Mouse (Mus musculus): ENCODE measurements at regions not wholly inside any gene's neighbourhood (a gene's known extent, or its start where the extent isn't known, plus 50 kb on each side); places are given as distances from the start of the nearest gene placed in this dataset.

DNA sequence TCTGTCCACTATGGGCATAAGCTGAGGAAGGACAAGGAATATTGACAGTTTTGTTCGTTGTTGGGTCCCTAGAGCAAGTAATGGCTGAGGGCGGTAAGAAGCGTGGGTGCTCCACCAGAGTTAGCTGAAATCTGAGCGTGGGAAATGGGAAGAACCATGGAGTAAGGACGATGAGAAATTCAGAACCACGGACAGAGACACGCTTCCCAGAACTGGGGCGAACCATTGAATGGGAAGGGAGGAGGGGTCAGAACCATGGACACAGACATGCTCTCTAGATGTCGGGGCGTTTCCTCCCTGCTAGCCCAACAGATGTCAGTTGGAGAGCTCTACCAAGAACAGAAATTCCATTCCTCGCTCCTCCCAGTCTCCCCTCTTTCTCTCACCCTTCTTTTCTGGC lies 238.2 kb upstream of the Srrm4 start:
- no peaks in the 10 kb centered on the region for H3K27me3 ChIP-seq (replicated peaks; ENCODE audit: control insufficient read depth, insufficient read depth, low read length)
- ATAC-seq (ENCODE audit: low read depth), result peak; percentile 50; the same call in 1 of the 2 replicates
- no peak overlapping the region for H3K4me2 ChIP-seq (ENCODE audit: low read depth, low read length)
- DNase-seq (ENCODE audit: low spot score), result peak; percentile 85
- H3K4me3 ChIP-seq (ENCODE audit: low read depth, low read length), result no peak overlapping the region
- no peaks in the 10 kb centered on the region for H3K9me3 ChIP-seq (ENCODE audit: control insufficient read depth, low read length)
- H3K36me3 ChIP-seq (ENCODE audit: control insufficient read depth, insufficient read depth, low read length), result no peaks in the 10 kb centered on the region
- 7% methylated on average over 11 of the region's 11 CpGs for WGBS
- no peaks in the 10 kb centered on the region for H3K4me1 ChIP-seq (ENCODE audit: control insufficient read depth, insufficient read depth, low read length)
- H3K9ac ChIP-seq (ENCODE audit: low read depth, low read length), result no peak overlapping the region
- no peak overlapping the region for H3K27ac ChIP-seq (replicated peaks; ENCODE audit: low read depth, low read length)

DNA sequence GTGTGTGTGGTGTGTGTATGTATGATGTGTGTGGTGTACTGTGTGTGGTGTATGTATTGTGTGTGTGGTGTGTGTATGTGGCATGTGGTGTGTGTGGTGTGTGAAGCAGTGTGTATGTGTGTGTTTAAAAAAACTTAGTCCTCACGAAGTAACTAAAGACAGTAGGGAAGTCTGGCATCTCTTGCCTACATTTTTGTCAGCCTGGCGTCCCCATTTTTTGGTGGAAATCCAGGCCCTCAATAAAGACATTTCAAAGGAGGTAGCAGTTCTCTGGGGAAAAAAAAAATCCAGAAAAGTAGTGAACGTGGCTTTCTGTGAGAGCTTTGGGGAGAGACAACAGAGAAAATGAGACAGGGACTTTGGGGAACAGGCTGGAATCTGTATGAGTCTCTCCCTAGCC lies 231.6 kb upstream of the Srrm4 start:
- no peak for DNase-seq (ENCODE audit: low spot score)
- WGBS, result 76% methylated on average over 3 of the region's 3 CpGs
- H3K9me3 ChIP-seq (ENCODE audit: control insufficient read depth, low read length), result no peaks in the 10 kb centered on the region
- no peak overlapping the region for H3K9ac ChIP-seq (ENCODE audit: low read depth, low read length)
- H3K36me3 ChIP-seq (ENCODE audit: control insufficient read depth, insufficient read depth, low read length), result no peaks in the 10 kb centered on the region
- H3K4me3 ChIP-seq (ENCODE audit: low read depth, low read length), result no peak overlapping the region
- no peak overlapping the region for H3K4me2 ChIP-seq (ENCODE audit: low read depth, low read length)
- ATAC-seq (ENCODE audit: low read depth), result no peak
- no peaks in the 10 kb centered on the region for H3K4me1 ChIP-seq (ENCODE audit: control insufficient read depth, insufficient read depth, low read length)
- no peak overlapping the region for H3K27ac ChIP-seq (replicated peaks; ENCODE audit: low read depth, low read length)
- no peaks in the 10 kb centered on the region for H3K27me3 ChIP-seq (replicated peaks; ENCODE audit: control insufficient read depth, insufficient read depth, low read length)

DNA sequence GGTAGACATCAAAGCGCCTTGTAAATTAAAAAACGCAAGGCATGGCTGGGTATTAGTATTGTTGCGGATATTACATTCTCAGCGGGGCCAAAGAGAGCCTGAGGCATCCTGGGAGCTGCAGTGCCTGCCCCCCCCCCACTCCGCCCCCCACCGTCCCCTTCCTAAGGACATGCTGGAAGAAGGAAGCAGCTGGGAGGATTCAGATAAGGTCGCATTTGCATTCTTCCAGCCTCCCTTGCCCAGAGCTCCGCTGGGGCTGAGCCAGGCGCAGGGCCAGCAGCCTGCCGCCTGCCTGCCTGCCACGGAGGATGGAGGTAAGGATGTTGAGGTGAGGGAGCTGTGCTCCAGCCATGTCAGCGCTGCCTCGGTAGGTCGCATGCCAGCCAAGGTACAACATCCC lies 230.5 kb upstream of the Srrm4 start:
- H3K4me2 ChIP-seq (ENCODE audit: low read depth, low read length), result no peak overlapping the region
- no peaks in the 10 kb centered on the region for H3K4me1 ChIP-seq (ENCODE audit: control insufficient read depth, insufficient read depth, low read length)
- no peak overlapping the region for H3K9ac ChIP-seq (ENCODE audit: low read depth, low read length)
- H3K27me3 ChIP-seq (replicated peaks; ENCODE audit: control insufficient read depth, insufficient read depth, low read length), result no peaks in the 10 kb centered on the region
- no peaks in the 10 kb centered on the region for H3K36me3 ChIP-seq (ENCODE audit: control insufficient read depth, insufficient read depth, low read length)
- DNase-seq (ENCODE audit: low spot score), result no peak
- 21% methylated on average over 10 of the region's 14 CpGs for WGBS
- H3K27ac ChIP-seq (replicated peaks; ENCODE audit: low read depth, low read length), result no peak overlapping the region
- no peak for ATAC-seq (ENCODE audit: low read depth)
- H3K4me3 ChIP-seq (ENCODE audit: low read depth, low read length), result no peak overlapping the region
- H3K9me3 ChIP-seq (ENCODE audit: control insufficient read depth, low read length), result no peaks in the 10 kb centered on the region

DNA sequence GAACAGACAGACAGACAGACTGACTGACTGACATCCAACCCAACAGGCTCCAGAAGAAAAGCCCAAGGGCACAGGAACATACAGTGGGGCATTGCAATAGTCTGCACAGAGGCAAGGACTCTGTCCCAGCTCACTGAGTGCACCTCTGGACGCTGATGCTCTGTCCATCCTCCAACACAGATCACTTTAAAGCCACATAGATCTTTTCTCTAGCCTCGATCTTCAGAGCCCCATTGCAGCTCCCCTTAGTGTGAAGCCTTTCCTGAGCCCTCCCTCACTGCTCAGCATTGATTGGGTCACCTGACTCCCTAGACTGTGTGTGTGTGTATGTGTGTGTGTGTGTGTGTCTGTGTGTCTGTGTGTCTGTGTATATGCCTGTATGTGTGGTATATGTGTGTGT lies 218.2 kb upstream of the Srrm4 start:
- Histone ChIP-seq H3K36me3 (ENCODE audit: control insufficient read depth, insufficient read depth, low read length) (no peaks in the 10 kb centered on the region), H3K9me3 (ENCODE audit: control insufficient read depth, low read length) (no peaks in the 10 kb centered on the region), H3K4me3 (ENCODE audit: low read depth, low read length) (no peak overlapping the region), H3K27ac (replicated peaks; ENCODE audit: low read depth, low read length) (no peak overlapping the region), H3K9ac (ENCODE audit: low read depth, low read length) (no peak overlapping the region), H3K4me2 (ENCODE audit: low read depth, low read length) (no peak overlapping the region), H3K4me1 (ENCODE audit: control insufficient read depth, insufficient read depth, low read length) (no peaks in the 10 kb centered on the region), H3K27me3 (replicated peaks; ENCODE audit: control insufficient read depth, insufficient read depth, low read length) (no peaks in the 10 kb centered on the region)
- WGBS, result 58% methylated on average over 2 of the region's 2 CpGs
- DNase-seq (ENCODE audit: low spot score) (no peak), ATAC-seq (ENCODE audit: low read depth) (no peak)

DNA sequence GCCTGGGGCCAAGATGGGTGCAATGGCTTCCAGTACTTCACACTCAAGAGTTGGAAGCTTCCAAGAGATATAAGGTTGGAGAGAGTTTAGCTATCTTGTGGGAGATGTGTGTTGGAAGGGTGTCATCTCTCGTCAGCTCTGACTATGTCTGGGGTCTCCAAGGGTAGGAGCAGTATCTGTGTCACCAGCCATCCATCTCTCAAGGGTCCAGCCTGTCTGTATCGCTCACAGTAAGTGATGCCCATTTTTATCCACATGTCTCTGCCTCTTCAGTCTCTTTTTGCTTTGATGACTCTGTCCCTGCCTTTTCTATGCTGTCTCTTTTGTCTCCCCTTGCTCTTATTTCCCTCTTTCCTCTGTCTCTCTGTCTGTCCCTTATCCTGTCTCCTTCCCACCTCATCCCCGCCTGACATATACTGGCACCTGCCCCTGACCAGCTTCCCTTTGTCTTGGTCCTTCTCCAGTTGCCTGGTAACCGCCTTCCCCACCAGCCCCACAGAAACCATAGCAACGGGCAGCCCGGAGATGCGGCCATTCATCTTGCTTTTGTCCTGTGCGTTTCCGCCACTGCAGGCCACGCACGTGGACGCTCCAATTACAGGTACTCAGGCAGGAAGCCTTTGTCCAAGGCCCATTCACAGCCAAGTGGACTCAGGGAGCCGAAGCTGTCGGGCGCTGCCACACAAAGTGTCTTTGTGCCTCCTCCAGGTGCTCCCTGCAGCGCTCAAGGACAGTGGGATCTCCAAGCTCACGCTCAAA lies 217.6 kb upstream of the Srrm4 start:
- H3K4me3 ChIP-seq (ENCODE audit: low read depth, low read length), result no peak overlapping the region
- H3K27ac ChIP-seq (replicated peaks; ENCODE audit: low read depth, low read length), result no peak overlapping the region
- no peaks in the 10 kb centered on the region for H3K4me1 ChIP-seq (ENCODE audit: control insufficient read depth, insufficient read depth, low read length)
- no peaks in the 10 kb centered on the region for H3K27me3 ChIP-seq (replicated peaks; ENCODE audit: control insufficient read depth, insufficient read depth, low read length)
- no peak; the same call in 1 of the 2 replicates for ATAC-seq (ENCODE audit: low read depth)
- peak; percentile 3 for DNase-seq (ENCODE audit: low spot score)
- no peaks in the 10 kb centered on the region for H3K9me3 ChIP-seq (ENCODE audit: control insufficient read depth, low read length)
- WGBS, result 42% methylated on average over 17 of the region's 17 CpGs
- H3K4me2 ChIP-seq (ENCODE audit: low read depth, low read length), result no peak overlapping the region
- H3K9ac ChIP-seq (ENCODE audit: low read depth, low read length), result no peak overlapping the region
- H3K36me3 ChIP-seq (ENCODE audit: control insufficient read depth, insufficient read depth, low read length), result no peaks in the 10 kb centered on the region

DNA sequence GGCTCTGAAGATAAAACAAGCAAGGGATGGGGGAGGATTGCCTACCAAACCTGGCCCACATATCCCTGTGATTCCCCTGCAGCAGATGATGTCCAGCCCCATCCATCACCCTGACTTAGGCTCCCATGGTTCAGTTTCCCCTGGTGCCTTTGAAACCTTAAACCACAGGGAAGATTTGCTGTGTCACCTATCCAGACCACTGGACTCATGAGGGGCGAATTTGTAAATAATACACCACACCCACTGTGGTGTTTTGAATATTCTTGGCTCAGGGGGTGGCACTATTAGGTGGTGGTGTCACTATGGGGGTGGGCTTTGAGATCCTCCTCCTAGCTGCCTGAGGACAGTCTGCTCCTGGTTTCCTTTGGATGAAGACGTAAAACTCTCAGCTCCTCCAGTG lies 205.8 kb upstream of the Srrm4 start:
- ATAC-seq (ENCODE audit: low read depth) (no peak), DNase-seq (ENCODE audit: low spot score) (no peak)
- H3K27me3 ChIP-seq (replicated peaks; ENCODE audit: control insufficient read depth, insufficient read depth, low read length), result no peaks in the 10 kb centered on the region
- H3K9ac ChIP-seq (ENCODE audit: low read depth, low read length), result no peak overlapping the region
- H3K4me1 ChIP-seq (ENCODE audit: control insufficient read depth, insufficient read depth, low read length), result no peaks in the 10 kb centered on the region
- whole genome bisulfite sequencing, result 52% methylated on average over 2 of the region's 2 CpGs
- H3K27ac ChIP-seq (replicated peaks; ENCODE audit: low read depth, low read length), result no peak overlapping the region
- H3K9me3 ChIP-seq (ENCODE audit: control insufficient read depth, low read length), result no peaks in the 10 kb centered on the region
- no peak overlapping the region for H3K4me2 ChIP-seq (ENCODE audit: low read depth, low read length)
- no peak overlapping the region for H3K4me3 ChIP-seq (ENCODE audit: low read depth, low read length)
- no peaks in the 10 kb centered on the region for H3K36me3 ChIP-seq (ENCODE audit: control insufficient read depth, insufficient read depth, low read length)

DNA sequence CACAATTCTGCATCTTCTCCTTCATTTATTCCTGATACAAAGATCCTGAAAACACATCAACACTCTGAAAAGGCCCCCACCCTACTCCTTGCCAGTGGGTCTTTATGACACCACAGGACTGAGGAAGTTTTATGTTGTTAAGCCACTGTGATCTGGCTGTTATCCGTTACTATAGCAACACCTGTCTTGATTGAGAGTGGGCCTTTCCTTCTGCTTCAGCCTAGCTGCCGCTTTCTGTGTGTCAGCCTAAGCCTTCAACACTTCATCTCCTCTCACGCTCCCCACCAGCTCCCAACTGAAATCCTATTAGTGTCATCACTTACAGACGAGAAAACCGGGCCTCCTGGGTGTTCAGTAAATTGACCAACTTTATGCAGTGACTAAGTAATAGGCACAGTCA lies 203.6 kb upstream of the Srrm4 start:
- Histone ChIP-seq H3K9me3 (ENCODE audit: control insufficient read depth, low read length) (no peaks in the 10 kb centered on the region), H3K27ac (replicated peaks; ENCODE audit: low read depth, low read length) (no peak overlapping the region), H3K4me3 (ENCODE audit: low read depth, low read length) (no peak overlapping the region), H3K9ac (ENCODE audit: low read depth, low read length) (no peak overlapping the region), H3K27me3 (replicated peaks; ENCODE audit: control insufficient read depth, insufficient read depth, low read length) (no peaks in the 10 kb centered on the region), H3K36me3 (ENCODE audit: control insufficient read depth, insufficient read depth, low read length) (no peaks in the 10 kb centered on the region), H3K4me2 (ENCODE audit: low read depth, low read length) (no peak overlapping the region), H3K4me1 (ENCODE audit: control insufficient read depth, insufficient read depth, low read length) (no peaks in the 10 kb centered on the region)
- 66% methylated on average over 5 of the region's 5 CpGs for WGBS
- DNase-seq (ENCODE audit: low spot score), result no peak
- no peak for ATAC-seq (ENCODE audit: low read depth)

DNA sequence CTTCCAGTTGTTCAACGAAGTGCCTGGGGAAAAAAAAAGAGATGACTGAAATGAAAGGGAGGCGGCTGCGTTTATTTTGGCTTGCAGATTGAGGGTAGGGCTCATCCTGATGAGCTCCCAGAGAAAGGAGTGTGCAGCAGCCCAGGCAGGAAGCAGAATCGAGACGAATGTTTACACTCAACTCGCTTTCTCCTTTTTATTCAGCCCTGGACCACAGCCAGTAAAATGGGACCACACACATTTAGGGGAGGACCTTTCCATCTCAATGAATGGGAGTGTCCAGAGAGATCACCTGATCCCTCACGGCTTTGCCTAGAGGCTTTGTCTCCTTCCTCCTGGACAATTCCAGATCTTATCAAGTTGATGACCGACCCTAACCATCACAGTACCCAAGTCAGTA lies 198.8 kb upstream of the Srrm4 start:
- ATAC-seq (ENCODE audit: low read depth) (no peak), DNase-seq (ENCODE audit: low spot score) (no peak)
- no peak overlapping the region for H3K27ac ChIP-seq (replicated peaks; ENCODE audit: low read depth, low read length)
- no peaks in the 10 kb centered on the region for H3K9me3 ChIP-seq (ENCODE audit: control insufficient read depth, low read length)
- 67% methylated on average over 8 of the region's 8 CpGs for WGBS
- H3K4me3 ChIP-seq (ENCODE audit: low read depth, low read length), result no peak overlapping the region
- H3K36me3 ChIP-seq (ENCODE audit: control insufficient read depth, insufficient read depth, low read length), result no peaks in the 10 kb centered on the region
- no peak overlapping the region for H3K9ac ChIP-seq (ENCODE audit: low read depth, low read length)
- H3K4me1 ChIP-seq (ENCODE audit: control insufficient read depth, insufficient read depth, low read length), result no peaks in the 10 kb centered on the region
- H3K27me3 ChIP-seq (replicated peaks; ENCODE audit: control insufficient read depth, insufficient read depth, low read length), result no peaks in the 10 kb centered on the region
- H3K4me2 ChIP-seq (ENCODE audit: low read depth, low read length), result no peak overlapping the region

DNA sequence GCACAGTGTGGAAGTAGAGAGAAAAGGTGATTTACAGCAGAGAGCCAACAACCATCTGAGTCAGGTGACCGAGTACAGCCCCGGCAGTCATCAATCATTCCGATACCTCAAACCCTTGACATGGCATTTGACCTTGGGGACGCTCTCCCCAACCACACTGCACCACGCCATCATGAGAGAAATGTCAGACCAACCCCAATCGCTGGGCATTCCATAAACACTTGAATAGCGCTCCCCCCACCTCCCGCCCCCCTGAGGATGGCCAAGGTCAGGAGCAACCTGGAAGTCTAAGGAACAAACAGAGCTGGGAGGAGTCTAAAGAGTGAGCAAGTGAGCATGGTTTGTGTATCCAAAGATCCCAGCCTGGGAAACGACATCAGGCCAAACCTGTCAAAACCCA lies 198.2 kb upstream of the Srrm4 start:
- H3K9ac ChIP-seq (ENCODE audit: low read depth, low read length), result no peak overlapping the region
- no peak overlapping the region for H3K27ac ChIP-seq (replicated peaks; ENCODE audit: low read depth, low read length)
- WGBS, result 78% methylated on average over 9 of the region's 9 CpGs
- ATAC-seq (ENCODE audit: low read depth), result no peak
- no peaks in the 10 kb centered on the region for H3K4me1 ChIP-seq (ENCODE audit: control insufficient read depth, insufficient read depth, low read length)
- DNase-seq (ENCODE audit: low spot score), result no peak
- no peaks in the 10 kb centered on the region for H3K36me3 ChIP-seq (ENCODE audit: control insufficient read depth, insufficient read depth, low read length)
- H3K4me3 ChIP-seq (ENCODE audit: low read depth, low read length), result no peak overlapping the region
- no peak overlapping the region for H3K4me2 ChIP-seq (ENCODE audit: low read depth, low read length)
- H3K9me3 ChIP-seq (ENCODE audit: control insufficient read depth, low read length), result no peaks in the 10 kb centered on the region
- no peaks in the 10 kb centered on the region for H3K27me3 ChIP-seq (replicated peaks; ENCODE audit: control insufficient read depth, insufficient read depth, low read length)
